Mouse (Mus musculus) 416B (cell line): ENCODE results near the gene Rbm45.

ENCODE experiments used
- DNase-seq: peaks from one replicate; pipeline ENCODE4 v3.0.0; 2011; ENCODE audit warnings: low read depth

The Rbm45 gene

DNA sequence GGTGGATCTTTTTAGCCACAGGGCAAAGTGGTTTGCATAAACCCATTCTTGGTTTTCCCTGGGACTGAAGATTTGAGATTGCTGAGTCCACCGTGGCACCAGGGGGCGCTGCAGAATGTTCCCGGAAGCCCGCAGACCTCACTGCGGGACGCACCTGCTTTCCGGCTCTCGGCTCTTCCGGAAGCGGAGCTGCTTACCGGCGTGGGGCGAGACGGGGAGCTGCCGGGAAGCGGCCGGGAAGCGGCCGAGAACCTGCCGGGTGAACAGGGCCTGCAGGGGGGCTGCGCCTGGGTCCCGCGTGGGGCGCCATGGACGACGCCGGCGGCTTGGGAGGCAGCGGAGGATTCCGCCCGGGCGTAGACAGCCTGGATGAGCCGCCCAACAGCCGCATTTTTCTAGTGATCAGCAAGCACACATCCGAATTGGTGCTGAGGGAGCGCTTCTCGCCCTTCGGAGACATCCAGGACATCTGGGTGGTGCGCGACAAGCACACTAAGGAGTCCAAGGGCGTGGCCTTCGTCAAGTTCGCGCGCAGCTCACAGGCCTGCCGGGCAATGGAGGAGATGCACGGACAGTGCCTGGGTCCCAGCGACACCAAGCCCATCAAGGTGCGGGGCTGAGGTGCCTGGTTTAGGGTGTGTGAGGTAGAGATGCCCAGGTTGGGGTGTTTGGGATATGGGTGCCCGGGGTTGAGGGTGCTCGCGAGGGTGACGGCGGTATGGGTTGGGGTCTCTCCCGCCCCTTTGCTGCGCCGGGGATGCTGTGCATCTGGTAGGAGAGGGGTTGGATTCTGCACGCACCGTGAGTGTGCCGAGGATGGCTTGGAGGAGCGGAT, at the start of gene Rbm45:
TSS of gene Rbm45 (plus strand) at position 164 of the 835 bp plus-strand sequence.
- DNase-seq: peak; percentile 85

DNA sequence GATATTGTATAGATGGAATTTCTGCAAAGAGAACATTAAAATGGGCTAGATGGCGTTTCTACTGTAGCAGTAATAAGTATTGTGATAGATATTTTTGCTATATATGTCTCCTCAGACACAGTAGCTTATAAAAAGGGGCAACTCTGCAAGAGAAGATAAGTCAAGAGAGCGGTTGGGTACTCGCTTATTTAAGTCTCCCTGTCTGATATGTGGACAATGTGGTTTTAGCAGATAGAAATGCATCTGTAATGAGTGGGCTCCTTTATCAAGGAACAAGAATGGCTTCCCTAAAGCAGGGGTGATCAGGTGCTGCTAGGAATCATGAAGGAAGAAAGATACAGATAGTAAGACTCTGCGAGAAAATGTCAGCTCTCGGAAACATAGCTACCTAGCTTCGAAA, 49.4 kb upstream of the Rbm45 start:
- no peak for DNase-seq

DNA sequence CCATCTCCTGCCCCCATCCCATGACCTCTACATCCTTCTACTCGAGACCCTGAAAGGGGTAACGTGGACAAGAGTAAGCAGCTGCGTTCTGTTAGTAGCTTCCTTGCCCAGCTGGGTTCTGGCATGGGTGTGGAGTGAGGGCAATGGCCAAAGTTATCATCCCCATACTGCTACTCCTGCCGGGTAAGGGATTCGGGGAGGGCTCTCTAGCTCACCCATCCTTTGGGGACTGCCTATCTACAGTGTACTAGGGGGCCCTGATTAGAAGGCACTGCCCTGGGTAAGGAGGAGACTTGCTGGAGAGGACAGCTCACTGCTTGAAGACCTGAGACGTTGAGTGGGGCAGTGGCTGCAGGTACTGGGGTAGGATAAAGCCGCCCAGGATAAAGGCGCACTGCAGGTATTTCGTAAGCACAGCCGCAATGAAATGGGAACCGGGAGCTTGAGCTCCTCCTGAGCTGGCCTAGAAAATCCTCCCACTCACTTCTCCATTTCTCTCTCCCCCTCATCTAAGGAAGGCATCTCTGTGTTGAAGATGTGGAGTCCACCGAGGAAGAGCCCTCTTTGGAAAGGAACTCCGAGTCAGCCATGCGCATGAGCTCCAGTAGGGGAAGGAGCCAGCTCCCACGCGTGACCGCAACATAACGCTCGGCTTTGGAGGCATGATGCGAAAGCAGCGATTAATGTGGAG, 46.5 kb upstream of the Rbm45 start:
- no peak for DNase-seq

DNA sequence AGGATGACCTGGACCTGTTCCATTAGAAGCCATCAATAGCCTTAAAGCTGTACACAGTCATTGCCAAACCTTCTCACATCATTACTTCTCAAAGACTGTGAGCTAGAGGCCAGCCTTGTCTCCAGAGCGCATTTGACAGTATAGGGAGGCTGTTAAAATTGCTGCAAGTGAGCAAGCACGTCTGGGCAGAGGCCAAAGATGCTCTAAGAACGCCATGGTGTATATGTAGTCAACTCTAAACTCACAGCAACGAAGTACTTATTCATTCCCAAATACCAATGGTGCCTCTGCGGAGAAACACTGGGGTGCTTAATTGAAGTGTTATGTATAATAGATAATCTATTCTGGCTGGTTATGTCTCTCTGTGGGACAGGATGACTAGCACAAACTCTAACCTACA, 45.3 kb upstream of the Rbm45 start:
- DNase-seq: no peak

DNA sequence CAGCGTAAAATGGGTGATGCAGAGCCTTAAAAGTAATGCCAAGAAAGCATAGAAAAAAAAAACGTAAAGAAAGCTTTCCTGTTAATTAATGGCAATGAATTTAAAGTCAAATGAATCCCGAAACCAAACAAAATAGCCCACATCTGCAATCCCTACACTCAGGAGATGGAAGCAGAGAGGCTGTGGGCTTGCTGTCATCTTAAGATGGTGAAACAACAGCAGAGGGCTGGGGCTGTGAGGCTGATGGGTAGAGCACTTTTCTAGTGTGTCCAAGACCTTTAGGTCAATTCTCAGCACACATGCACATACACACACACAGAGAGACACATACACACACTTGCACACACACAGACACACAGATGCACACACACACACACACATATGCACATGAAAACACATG, 43.6 kb upstream of the Rbm45 start:
- no peak for DNase-seq

DNA sequence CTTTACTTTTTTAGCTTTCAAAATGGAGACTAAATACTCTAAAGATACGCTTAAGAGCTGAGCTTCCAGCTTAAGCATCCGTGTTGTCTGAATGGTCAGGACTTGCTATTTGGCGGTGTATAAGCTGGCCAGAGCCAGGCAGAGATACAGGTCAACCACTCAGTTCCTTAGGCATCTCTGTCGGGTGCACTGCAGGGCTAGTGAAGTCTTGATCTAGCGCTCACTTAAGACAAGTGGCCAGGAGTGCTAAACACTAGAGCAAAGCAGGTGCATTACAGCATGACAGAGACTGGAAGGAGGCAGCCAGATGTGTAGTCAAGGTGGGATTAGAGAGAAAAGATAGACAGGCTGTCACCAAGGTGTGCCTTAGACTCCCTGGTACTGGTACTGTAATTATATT, 39.7 kb upstream of the Rbm45 start:
- no peak for DNase-seq

DNA sequence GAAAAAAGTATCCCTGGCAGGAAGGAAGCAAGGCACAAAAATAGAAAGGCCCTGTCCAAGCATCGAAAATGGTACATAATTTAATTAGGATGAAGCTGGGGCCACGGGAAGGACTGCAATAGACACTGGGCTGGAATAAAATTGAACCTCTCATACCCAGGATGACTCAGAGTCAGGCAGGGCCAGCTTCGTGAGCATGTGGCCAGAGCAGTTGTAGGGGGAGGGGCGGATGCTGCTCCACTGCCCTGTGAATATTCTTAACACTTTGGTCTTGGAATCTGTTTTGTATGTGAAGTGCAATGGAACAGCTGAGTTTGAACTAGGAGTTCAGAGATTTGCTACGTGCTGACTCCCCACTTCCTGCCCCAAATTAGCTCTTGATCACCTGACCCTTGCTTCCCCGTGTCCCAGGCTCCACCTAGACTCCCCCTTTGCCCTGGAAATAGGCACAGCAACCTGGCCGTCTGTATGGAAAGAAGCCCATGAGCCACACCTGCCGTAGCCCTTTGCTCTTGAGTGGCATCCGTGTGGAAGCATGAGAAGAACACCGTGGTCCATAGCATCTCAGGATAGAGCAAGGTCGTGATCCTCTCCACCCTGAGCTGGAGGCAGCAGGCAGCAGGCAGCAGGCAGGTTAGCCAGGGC, 37.5 kb upstream of the Rbm45 start:
- peak; percentile 2 for DNase-seq

DNA sequence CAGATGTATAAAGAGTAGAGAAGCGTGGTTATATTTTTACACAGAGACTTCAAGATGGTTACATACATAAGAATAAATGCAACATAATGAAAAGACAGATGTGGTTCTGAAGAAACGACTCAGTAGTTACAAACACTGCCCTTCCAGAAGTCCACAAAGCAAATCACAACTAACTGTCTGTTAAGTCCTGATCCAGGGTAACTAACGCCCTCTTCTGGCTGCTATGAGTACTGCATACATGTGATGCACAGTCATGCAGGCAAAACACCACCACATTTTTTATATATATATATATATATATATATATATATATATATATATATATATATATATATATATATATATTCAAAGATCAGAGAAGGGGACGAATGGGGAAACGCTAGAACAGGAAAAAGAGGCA, 35.2 kb upstream of the Rbm45 start:
- peak; percentile 20 for DNase-seq

DNA sequence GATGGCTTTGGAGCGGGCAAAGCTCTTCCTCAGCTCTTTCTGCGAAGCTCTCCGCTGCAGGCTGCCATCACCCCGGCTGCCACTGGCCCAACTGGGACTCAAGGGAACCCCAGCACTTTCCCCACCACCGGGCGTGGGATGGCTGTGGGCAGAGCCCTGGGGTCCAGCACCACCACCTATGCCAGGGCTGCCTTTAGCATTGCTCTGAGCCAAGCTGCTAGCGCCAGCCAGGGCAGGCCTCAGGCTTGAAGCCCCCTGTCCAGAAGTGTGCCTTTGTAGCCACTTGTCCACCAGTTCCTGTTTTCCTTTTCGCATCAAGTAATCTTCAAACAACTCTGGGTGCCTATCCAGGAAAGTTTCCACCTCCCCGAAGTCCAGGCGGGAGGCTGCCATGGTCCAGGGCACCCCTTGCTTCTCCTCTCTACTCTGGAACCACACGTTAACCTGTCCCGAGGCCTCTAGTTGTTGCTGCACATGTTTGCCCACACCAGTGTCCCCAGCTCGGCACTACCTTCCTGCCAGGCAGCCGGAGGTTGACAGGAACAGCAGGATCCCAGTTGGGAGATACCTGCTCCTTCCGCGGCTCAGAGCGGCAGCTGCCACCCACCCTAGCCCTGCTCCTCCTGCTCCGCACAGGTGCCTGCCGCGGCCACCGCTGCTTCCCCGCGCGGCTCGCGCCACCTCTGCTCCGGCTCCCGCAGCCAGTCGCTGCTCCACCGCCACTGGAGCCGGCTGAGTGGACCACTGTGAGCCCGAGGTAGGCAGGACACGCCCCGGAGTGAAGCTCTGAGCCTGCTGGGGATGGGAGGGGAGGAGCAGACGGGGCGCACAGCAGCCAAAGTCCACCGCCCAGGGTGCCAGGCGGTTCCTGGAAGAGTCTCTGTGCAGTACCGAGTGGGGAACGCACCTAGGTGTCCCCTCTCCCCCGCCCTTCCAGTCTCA, 31.3 kb upstream of the Rbm45 start, which contains the start of gene Pde11a:
TSS of gene Pde11a (minus strand) at position 560 of the 942 bp plus-strand sequence.
- no peak for DNase-seq

DNA sequence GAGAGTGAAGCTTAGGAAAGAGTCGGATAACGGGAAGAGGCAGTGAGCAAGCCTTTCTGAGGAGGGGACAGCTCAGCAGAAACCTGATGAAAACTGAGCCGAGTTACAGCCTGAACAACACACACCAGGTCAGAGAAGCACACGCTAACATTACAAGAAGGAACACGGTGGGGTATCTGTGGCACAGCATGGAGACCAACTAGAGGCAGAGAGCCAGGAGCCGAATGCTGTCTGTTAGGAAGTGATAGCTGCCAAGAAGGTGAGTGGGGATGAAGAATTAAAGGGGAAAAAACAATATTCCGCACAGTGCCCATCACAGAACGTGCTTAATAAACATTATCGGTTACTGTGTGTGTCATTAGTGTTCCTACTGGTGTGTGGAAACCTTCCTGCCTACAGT, 27.6 kb upstream of the Rbm45 start:
- DNase-seq: no peak

DNA sequence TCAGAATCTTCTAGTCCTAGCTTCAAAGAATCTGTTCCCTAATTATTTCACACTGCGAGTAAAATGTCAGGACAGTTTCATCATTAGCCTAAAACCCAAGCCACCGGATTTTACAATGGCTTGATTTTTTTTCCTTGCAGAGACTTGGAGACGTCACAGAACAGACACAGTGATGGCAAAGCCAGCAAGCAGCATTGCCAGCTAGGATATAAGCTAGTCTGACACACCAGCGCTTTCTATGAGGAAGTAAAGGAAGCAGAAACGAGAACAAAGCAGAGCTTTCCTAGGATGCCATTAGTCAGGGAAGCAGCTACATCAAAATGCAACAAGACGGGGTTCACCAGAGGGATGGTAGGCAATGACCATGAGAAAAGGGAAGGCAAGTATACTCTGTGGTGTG, 21.9 kb upstream of the Rbm45 start:
- no peak for DNase-seq

DNA sequence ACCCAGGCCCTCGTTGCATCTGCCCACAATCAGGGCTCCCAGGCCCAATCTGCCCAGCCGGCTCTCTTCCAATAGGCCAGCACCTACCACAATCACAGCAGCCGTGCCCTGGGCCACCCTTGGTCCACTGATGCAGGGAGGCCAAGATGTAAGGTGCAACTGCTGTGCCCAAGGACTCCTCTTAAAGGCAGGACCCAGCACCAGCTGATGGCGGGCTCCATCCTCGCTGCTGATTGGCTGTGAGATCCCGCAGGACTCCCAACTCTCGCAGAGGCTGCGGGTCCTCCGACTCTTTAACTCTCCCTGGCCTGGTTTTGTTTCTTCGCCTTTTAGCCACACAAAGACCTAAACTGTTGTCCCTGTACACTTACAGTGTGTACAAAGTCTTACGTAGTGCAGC, 9.6 kb upstream of the Rbm45 start, which contains the start of gene Cyct:
TSS of gene Cyct (minus strand) at position 225 of the 400 bp plus-strand sequence.
- no peak for DNase-seq

DNA sequence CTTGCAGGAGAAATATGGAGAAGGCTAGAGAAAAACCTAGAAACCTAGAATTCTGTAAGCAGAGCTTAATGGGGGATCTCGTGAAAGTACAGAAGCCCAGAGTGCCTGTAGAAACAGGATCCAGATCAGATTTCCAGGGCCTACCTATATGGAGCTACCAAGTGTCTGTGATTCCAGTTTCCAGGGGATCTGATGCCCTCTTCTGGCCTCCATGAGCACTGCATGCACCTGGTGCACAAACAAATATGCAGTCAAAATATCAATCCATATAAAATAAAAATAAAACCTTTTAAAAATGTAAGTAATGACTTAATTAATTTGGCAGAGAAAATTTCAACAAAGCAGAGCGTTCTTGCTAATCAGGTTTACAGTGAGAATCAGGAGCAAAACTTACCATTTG, 7.7 kb upstream of the Rbm45 start:
- peak; percentile 46 for DNase-seq

DNA sequence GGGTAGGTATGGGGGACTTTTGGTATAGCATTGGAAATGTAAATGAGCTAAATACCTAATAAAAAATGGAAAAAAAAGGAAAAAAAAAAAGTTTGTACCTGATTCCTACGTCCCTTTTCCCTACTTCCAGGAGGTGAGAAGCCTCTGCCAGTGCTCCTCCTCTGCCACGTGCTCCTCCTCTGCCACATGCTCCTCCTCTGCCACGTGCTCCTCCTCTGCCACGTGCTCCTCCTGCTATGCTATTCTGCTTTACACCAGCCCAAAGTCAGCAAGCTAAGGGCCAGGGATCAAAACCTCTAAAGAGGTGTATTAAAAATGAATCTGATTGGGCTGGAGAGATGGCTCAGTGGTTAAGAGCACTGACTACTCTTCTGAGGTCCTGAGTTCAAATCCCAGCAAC, 4.0 kb upstream of the Rbm45 start:
- no peak for DNase-seq

DNA sequence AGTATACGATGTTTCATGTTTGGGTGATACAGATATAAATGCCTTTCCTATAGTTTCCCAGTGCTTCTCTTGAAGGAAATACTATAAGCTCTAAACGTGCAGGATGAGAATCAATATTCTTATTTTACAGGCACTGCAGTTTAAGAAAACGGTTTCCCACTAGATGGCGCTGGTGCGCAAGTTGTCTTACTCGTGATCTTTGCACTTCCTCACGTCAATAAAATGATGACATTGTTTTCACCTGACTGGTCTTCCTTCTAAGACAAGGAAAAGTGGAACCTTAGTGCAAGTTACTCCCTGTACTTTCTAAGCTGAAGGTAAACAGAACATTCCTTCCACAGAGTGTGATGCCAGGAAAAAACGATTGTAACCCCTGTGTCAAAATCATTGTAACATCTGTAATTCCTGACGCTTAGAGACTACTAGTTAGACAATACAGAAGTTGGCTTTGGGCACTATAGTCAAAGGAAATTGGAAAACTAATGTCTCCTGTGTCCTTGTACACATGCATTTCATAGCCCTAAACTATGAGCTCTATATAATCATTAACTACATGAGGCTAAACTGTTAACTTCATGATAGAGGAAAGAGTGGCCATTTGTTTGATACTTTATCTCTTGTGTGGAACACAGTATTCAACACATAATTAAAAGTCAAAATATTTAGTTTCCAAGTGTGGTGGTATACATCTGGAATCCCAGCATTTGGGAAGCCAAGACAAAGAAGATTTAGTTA, 2.4 kb upstream of the Rbm45 start:
- peak; percentile 82 for DNase-seq

DNA sequence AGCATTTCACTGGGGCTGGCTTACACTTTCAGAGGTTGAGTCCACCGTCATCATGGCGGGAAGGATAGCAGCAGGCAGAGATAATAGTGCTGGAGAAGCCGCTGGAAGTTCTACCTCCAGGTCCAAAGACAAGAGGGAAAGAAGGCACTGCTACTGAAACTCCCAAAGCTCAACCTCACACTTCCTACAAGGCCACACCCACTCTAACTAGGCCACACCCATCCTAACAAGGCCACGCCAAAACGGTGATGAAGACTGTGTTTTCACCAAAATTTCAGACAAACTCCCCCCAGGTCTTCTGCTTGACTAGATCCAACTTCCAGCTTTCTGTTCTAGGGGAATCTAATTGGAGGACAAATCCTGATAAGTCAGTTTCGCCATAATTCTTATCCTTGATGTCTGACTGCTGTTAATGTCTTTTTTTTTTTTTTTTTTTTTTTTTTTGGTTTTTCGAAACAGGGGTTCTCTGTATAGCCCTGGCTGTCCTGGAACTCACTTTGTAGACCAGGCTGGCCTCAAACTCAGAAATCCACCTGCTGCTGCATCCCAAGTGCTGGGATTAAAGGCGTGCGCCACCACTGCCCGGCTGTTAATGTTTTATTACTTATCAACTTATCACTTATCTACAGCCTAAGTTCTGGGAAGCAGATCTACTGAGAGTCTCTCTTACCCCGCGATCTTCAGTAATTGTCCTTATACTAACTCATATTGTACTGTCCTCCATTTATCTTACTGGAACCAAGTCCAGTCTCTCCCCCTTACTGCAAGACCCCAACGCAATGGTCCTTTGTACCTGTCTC, 723 bp upstream of the Rbm45 start:
- DNase-seq: peak; percentile 37

DNA sequence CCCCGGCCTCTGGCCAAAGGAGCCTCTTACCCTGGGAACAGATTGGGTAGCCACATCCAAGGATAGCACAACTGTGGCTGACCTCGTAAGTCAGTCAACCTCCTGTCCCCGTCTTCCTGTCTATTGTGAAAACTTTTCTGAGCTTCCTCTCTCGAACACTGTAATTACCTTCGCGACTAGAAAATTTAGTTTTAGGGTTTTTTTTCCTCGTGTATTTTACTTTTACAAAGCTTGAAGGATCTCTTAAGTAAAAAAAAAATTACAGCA, 805 bp downstream of the Rbm45 start:
- peak; percentile 55 for DNase-seq

DNA sequence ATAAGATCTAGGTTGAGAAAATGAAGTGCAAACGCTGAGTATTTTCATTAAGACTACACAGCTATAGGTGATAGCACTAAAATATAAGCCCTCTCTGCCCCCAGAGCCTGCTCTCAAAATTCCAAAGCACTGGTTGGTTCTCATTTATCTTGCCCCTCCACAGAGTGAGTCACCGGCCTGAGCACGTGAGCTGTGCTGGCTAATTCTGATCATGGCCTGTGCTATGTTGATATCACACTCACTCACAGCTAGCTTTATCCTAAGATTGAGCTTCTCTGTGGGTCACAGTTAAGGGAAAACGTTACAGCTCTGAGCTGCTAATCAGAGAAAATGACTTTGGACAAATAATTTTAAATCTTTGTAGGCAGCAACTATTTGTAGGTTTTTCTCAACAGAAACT, 2.5 kb downstream of the Rbm45 start:
- peak; percentile 25 for DNase-seq

DNA sequence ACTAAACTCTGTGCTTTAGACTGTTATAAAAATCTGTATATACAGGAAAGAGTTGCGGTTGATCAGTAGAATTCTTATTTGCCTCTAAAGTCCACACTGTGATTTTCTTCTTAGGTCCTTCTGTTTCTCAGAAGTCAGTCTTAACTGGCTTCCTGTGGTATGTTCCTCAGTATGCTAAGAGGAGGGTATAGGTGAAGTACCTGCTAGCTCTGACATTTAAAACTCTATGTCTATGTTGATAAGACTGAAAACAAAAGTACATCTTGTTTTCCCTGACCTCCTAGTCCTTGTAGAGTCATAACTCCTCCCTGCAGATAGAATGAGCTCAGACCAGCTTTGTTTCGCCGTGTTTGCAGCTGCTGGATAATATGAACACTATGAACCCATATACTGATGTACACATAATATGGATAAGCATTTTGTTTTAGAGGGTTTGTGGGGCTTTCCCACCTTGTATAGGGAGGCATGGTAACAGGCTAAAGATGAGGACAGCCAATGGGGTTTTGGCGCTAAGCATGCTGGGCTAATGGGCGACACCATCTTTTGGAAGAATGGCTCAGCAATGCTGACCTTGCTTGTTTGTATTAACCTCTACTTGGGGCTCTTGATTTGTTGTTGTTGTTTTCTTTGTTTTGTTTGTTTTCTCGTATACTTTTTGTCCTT, 4.9 kb downstream of the Rbm45 start:
- DNase-seq: no peak

DNA sequence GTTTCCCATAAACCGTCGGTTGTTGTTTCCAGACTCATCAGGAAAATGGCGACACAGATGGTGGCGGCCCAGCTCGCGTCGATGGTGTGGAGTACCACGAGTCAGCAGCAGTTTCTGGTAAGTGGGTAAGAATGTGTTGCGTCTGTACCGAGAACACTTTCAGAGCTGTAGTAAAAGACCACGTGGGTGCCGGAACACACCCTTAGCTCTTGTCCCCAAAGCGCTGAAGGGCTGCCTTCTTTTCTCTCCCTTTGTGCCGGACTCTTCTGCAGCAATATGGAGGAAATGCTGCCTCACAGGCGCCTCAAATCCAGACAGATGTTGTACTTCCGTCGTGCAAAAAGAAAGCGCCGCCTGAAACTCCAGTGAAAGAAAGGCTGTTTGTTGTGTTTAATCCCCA, 8.9 kb downstream of the Rbm45 start:
- no peak for DNase-seq
